Mouse (Mus musculus): ENCODE data around the gene Mbnl2.

Mbnl2 gene

GRCm38 (mm10) chr14:120307356-120307755 is 31.9 kb downstream of the Mbnl2 start:
- POLR2A ChIA-PET, result interaction anchor here in 3 of 4 experiments (0.5 to 6.8 kb wide), 22 partner anchors 10 to 84 kb away, joined by 3 to 92 read pairs (median 8); partner anchors contain the start of gene Mbnl2 (in 1 of the 3)

GRCm38 (mm10) chr14:120307963-120308362 is 32.5 kb downstream of the Mbnl2 start:
- ChIA-PET POLR2A (interaction anchor here in 3 of 4 experiments (0.8 to 6.8 kb wide), 13 partner anchors 10 to 83 kb away, joined by 3 to 92 read pairs (median 15); partner anchors contain the start of gene Mbnl2 (in 1 of the 3)), CTCF (no interaction called here)

More at GRCm38 (mm10) chr14:120307356-120307755, 31.9 kb downstream of the Mbnl2 start:
- CTCF ChIA-PET, result no interaction called here

- POLR2A ChIA-PET, result interaction anchor here in 3 of 4 experiments (0.8 to 2.7 kb wide), 14 partner anchors 8 to 161 kb away, joined by 3 to 17 read pairs (median 3); partner anchors contain the start of gene Mbnl2 (in 1 of the 3)
- CTCF ChIA-PET, result interaction anchor here in 1 of 4 experiments (0.6 kb wide), 1 partner anchor 645 kb away, joined by 3 read pairs; no protein-coding TSS in a partner anchor
Measured at GRCm38 (mm10) chr14:120309691-120310090, 34.2 kb downstream of the Mbnl2 start.

GRCm38 (mm10) chr14:120311330-120312097 is 36.0 kb downstream of the Mbnl2 start:
- ChIA-PET POLR2A (interaction anchor here in 2 of 4 experiments (0.6 to 2.7 kb wide), 9 partner anchors 10 to 1076 kb away, joined by 3 to 17 read pairs (median 5); partner anchors contain the start of gene Mbnl2 (in 2 of the 2)), CTCF (no interaction called here)

- POLR2A ChIA-PET, result interaction anchor here in 2 of 4 experiments (0.6 to 2.4 kb wide), 8 partner anchors 10 to 37 kb away, joined by 3 to 10 read pairs (median 4); partner anchors contain the start of gene Mbnl2 (in 2 of the 2)
- CTCF ChIA-PET, result no interaction called here
Measured at GRCm38 (mm10) chr14:120312661-120313406, 37.4 kb downstream of the Mbnl2 start.

GRCm38 (mm10) chr14:120313466-120313865 is 38.0 kb downstream of the Mbnl2 start:
- POLR2A ChIA-PET, result interaction anchor here in 3 of 4 experiments (1.1 to 2.4 kb wide), 8 partner anchors 10 to 38 kb away, joined by 3 to 10 read pairs (median 4); partner anchors contain the start of gene Mbnl2 (in 2 of the 3)
- CTCF ChIA-PET, result no interaction called here

GRCm38 (mm10) chr14:120315721-120316120 is 40.3 kb downstream of the Mbnl2 start:
- ChIA-PET POLR2A (interaction anchor here (0.6 to 2.6 kb wide), 8 partner anchors 9 to 83 kb away, joined by 3 to 8 read pairs (median 4); no protein-coding TSS in a partner anchor), CTCF (no interaction called here)

GRCm38 (mm10) chr14:120318326-120318935 is 43.0 kb downstream of the Mbnl2 start:
- ChIA-PET CTCF (no interaction called here), POLR2A (interaction anchor here (0.6 to 3.4 kb wide), 18 partner anchors 9 to 59 kb away, joined by 3 to 35 read pairs (median 7); partner anchors contain the start of gene Mbnl2 (in 1 of the 4))

GRCm38 (mm10) chr14:120318974-120319731 is 43.7 kb downstream of the Mbnl2 start:
- POLR2A ChIA-PET, result interaction anchor here (0.5 to 3.4 kb wide), 20 partner anchors 9 to 511 kb away, joined by 3 to 35 read pairs (median 6); partner anchors contain the start of gene Mbnl2 (in 1 of the 4)

GRCm38 (mm10) chr14:120322041-120322440 is 46.6 kb downstream of the Mbnl2 start:
- ChIA-PET CTCF (interaction anchor here in 1 of 4 experiments (0.5 kb wide), 1 partner anchor 496 kb away, joined by 3 read pairs; no protein-coding TSS in a partner anchor), POLR2A (interaction anchor here in 1 of 4 experiments (0.9 kb wide), 2 partner anchors 15 to 43 kb away, joined by 3 read pairs; no protein-coding TSS in a partner anchor)

More at GRCm38 (mm10) chr14:120318974-120319731, 43.7 kb downstream of the Mbnl2 start:
- CTCF ChIA-PET, result no interaction called here

- CTCF ChIA-PET, result no interaction called here
- POLR2A ChIA-PET, result no interaction called here
Measured at GRCm38 (mm10) chr14:120323111-120323510, 47.6 kb downstream of the Mbnl2 start.

- CTCF ChIA-PET, result no interaction called here
- POLR2A ChIA-PET, result interaction anchor here in 1 of 4 experiments (1.5 kb wide), 1 partner anchor 14 kb away, joined by 5 read pairs; no protein-coding TSS in a partner anchor
Measured at GRCm38 (mm10) chr14:120324061-120324791, 48.8 kb downstream of the Mbnl2 start.

GRCm38 (mm10) chr14:120324883-120325480 is 49.5 kb downstream of the Mbnl2 start:
- CTCF ChIA-PET, result no interaction called here
- POLR2A ChIA-PET, result interaction anchor here in 1 of 4 experiments (1.0 to 1.5 kb wide), 2 partner anchors 9 to 13 kb away, joined by 3 to 5 read pairs; no protein-coding TSS in a partner anchor

GRCm38 (mm10) chr14:120325673-120326072 is 50.2 kb downstream of the Mbnl2 start:
- CTCF ChIA-PET, result no interaction called here
- POLR2A ChIA-PET, result interaction anchor here in 1 of 4 experiments (1.0 kb wide), 1 partner anchor 8 kb away, joined by 3 read pairs; no protein-coding TSS in a partner anchor

GRCm38 (mm10) chr14:120330454-120330853 is 55.0 kb downstream of the Mbnl2 start:
- ChIA-PET CTCF (interaction anchor here in 1 of 4 experiments (0.5 kb wide), 1 partner anchor 1527 kb away, joined by 3 read pairs; no protein-coding TSS in a partner anchor), POLR2A (interaction anchor here in 2 of 4 experiments (0.6 to 1.4 kb wide), 3 partner anchors 24 to 55 kb away, joined by 3 to 5 read pairs (median 5); partner anchors contain the start of gene Mbnl2 (in 1 of the 2))

GRCm38 (mm10) chr14:120330881-120331514 is 55.5 kb downstream of the Mbnl2 start:
- ChIA-PET POLR2A (interaction anchor here in 2 of 4 experiments (0.6 to 1.4 kb wide), 4 partner anchors 25 to 56 kb away, joined by 3 to 5 read pairs (median 4); partner anchors contain the start of gene Mbnl2 (in 1 of the 2)), CTCF (no interaction called here)
